Mouse (Mus musculus) heart, adult 2 months (tissue): ENCODE data around the gene Scn4b. TPM values are rescaled to one million over a fixed set of nuclear protein-coding genes. Genes with fewer than 3 reads are reported as not detected.

Experiments used
- DNase-seq, 2 experiments: peaks; one replicate each; pipeline ENCODE4 v3.0.0; 2021
- H3K27ac ChIP-seq: fragments of 200-600 bp; 2 replicates; pipeline ENCODE4 v1.8.1; 2022
- H3K27me3 ChIP-seq: fragments of 200-500 bp; 2 replicates; pipeline ENCODE4 v1.6.1; 2012; ENCODE audit warnings: mild to moderate bottlenecking, low read length, inconsistent platforms, mixed read lengths; ENCODE audit not compliant: control insufficient read depth, insufficient read depth
- H3K36me3 ChIP-seq: fragments of 200-500 bp; 2 replicates; pipeline ENCODE4 v1.6.1; 2012; ENCODE audit warnings: low read length, inconsistent platforms; ENCODE audit not compliant: control insufficient read depth, insufficient read depth
- H3K4me1 ChIP-seq: fragments of 200-500 bp; 2 replicates; pipeline ENCODE4 v1.6.1; 2011; ENCODE audit warnings: low read length; ENCODE audit not compliant: control insufficient read depth, insufficient read depth
- H3K4me3 ChIP-seq: fragments of 200-600 bp; 2 replicates; pipeline ENCODE4 v1.8.1; 2022
- H3K79me2 ChIP-seq: fragments of 200-500 bp; replicated peaks from 2 replicates; pipeline ENCODE4 v1.6.1; 2012; ENCODE audit warnings: mild to moderate bottlenecking, inconsistent platforms, low read length, moderate library complexity, mixed read lengths; ENCODE audit not compliant: control insufficient read depth, insufficient read depth
- H3K9ac ChIP-seq: fragments of 200-500 bp; 2 replicates; pipeline ENCODE4 v1.6.1; 2012; ENCODE audit warnings: low read depth, mild to moderate bottlenecking, control low read depth, inconsistent platforms, low read length, mixed read lengths
- CTCF ChIP-seq: fragments of 200-600 bp; IDR thresholded peaks from 2 replicates; pipeline ENCODE4 v1.8.1; 2022; ENCODE audit warnings: antibody characterized with exemption, mild to moderate bottlenecking, moderate library complexity
- EP300 ChIP-seq: fragments of 200-500 bp; IDR thresholded peaks from 2 replicates; pipeline ENCODE4 v1.6.1; 2011; ENCODE audit warnings: low read depth, low read length, control low read depth; ENCODE audit not compliant: insufficient read depth
- POLR2A ChIP-seq: fragments of 200-500 bp; IDR thresholded peaks from 2 replicates; pipeline ENCODE4 v1.6.1; 2011; ENCODE audit warnings: mild to moderate bottlenecking, low read depth, low read length, control low read depth; ENCODE audit not compliant: insufficient read depth
- WGBS: fragments of 180-500 bp; shearing (Covaris S2); methylation state at CpG from one replicate; pipeline ENCODE4 v1.1.7; 2018; 5-methylcytosine and 5-hydroxymethylcytosine counted together
- intact Hi-C: fragments of 180-260 bp; cut with DNase I; formaldehyde crosslinking; loops from one replicate; pipeline ENCODE4 v1.15.1; 2025
- polyA plus RNA-seq: library from polyadenylated mRNA; depleted of rRNA; stranded (reverse); fragments of >200 nt; gene quantifications from 2 replicates; pipeline ENCODE4 v1.2.3, GENCODE M21; 2012
- total RNA-seq, 2 experiments: library from RNA; stranded (reverse); gene quantifications; 2 replicates each; pipeline ENCODE4 v1.2.3; 2021

Scn4b gene
- total and polyA plus RNA-seq, 3 experiments, result 5.1 to 16.9 (median 14.2) TPM

GRCm38 (mm10) chr9:45117741-45118431, 20.3 kb upstream of the Scn4b start, which contains the start of gene Scn2b:
TSS of gene Scn2b (plus strand) at chr9:45117782.
- H3K27ac ChIP-seq, result no peak within 1 kb of the TSS; the same call in 1 of the 2 replicates
- 6% methylated on average over 13 of the region's 13 CpGs for WGBS
- no peaks in the 10 kb centered on the region for H3K79me2 ChIP-seq
- H3K4me3 ChIP-seq, result no peak within 1 kb of the TSS; the same call in 1 of the 2 replicates
- TF ChIP-seq POLR2A, result no peak
- no peak for TF ChIP-seq CTCF
- no peak for TF ChIP-seq EP300
- H3K27me3 ChIP-seq, result no peaks in the 10 kb centered on the region; the same call in 1 of the 2 replicates
- intact Hi-C loops, result no loop called here
- no peak for DNase-seq
- H3K36me3 ChIP-seq, result no peaks in the 10 kb centered on the region
- no peak within 1 kb of the TSS for H3K9ac ChIP-seq
- H3K4me1 ChIP-seq, result peaks cover 1% of the 10 kb centered on the region; the same call in 1 of the 2 replicates

DNA sequence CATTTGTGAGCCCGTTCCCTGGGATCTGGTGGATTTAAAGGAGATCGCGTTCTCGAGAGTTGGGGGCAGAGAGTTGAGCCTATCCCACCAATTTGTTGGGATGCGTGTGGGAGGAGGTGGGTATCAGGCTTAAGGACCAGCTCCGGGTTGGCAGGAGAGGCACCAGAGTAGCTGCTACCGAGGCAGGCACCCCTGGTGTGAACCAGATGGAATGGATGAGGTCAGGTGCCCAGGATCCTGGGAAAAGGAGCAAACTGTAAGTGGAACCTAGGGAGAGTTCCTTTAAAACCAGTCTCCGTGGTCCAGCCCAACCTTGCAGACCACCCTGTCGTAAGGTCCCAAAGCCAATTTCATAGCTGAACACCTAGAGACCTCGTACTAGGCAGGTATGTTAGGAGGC, 19.6 kb upstream of the Scn4b start:
- no peak overlapping the region for H3K4me3 ChIP-seq
- DNase-seq, result no peak
- H3K27ac ChIP-seq, result no peak overlapping the region
- H3K36me3 ChIP-seq, result no peaks in the 10 kb centered on the region
- no peaks in the 10 kb centered on the region for H3K79me2 ChIP-seq
- whole genome bisulfite sequencing, result 33% methylated on average over 10 of the region's 10 CpGs
- no peak overlapping the region for H3K9ac ChIP-seq
- intact Hi-C loops, result no loop called here
- peaks cover 1% of the 10 kb centered on the region; the same call in 1 of the 2 replicates for H3K4me1 ChIP-seq
- no peak for TF ChIP-seq EP300
- TF ChIP-seq CTCF, result no peak
- TF ChIP-seq POLR2A, result no peak
- no peaks in the 10 kb centered on the region; the same call in 1 of the 2 replicates for H3K27me3 ChIP-seq

DNA sequence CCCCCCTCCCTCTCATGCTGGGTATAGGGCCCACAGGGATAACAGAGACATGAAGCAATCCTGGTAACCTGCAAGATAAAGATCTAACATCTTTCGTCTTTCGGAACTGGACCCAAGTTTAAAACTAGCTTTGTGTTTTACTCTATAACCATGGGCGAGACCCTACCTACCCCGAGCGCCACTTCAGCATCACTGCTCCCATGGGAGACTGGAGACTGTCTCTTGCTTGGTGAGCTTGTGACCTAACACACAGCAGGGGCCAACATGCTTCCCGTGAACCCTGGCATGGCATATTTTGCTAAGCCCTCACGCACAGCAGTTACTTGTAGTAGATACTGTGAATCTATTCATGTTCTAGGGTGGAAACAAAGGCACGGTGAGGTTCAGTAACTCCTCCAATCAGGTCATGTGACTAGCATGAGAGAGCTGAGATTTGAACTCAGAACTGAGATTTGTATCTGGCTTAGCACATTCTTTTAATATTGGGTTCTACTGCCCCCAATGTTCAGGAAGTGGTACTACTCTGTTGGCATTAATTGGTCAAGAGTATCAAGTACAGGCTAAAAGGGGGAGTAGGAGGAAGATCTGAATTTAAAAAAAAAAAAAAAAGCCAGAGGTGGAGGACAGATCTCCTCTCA, 18.8 kb upstream of the Scn4b start:
- Histone ChIP-seq H3K79me2 (no peaks in the 10 kb centered on the region), H3K27ac (no peak overlapping the region), H3K9ac (no peak overlapping the region), H3K36me3 (no peaks in the 10 kb centered on the region), H3K4me3 (no peak overlapping the region), H3K27me3 (no peaks in the 10 kb centered on the region; the same call in 1 of the 2 replicates), H3K4me1 (peaks cover 1% of the 10 kb centered on the region; the same call in 1 of the 2 replicates)
- WGBS, result 91% methylated on average over 8 of the region's 8 CpGs
- TF ChIP-seq CTCF (peak; percentile 34), POLR2A (no peak)
- intact Hi-C loops, result no loop called here
- DNase-seq, result no peak

- Histone ChIP-seq H3K4me1 (peaks cover 1% of the 10 kb centered on the region; the same call in 1 of the 2 replicates), H3K4me3 (no peak overlapping the region), H3K36me3 (no peaks in the 10 kb centered on the region), H3K9ac (no peak overlapping the region), H3K27me3 (no peaks in the 10 kb centered on the region; the same call in 1 of the 2 replicates), H3K79me2 (no peaks in the 10 kb centered on the region), H3K27ac (no peak overlapping the region)
- WGBS, result 88% methylated on average over 14 of the region's 14 CpGs
- no peak for DNase-seq
- intact Hi-C loops, result no loop called here
- no peak for TF ChIP-seq CTCF
Observed at GRCm38 (mm10) chr9:45119954-45120530, 18.2 kb upstream of the Scn4b start.

- Histone ChIP-seq H3K79me2 (no peaks in the 10 kb centered on the region), H3K27ac (no peak overlapping the region), H3K36me3 (no peaks in the 10 kb centered on the region), H3K4me3 (no peak overlapping the region), H3K27me3 (no peaks in the 10 kb centered on the region; the same call in 1 of the 2 replicates), H3K4me1 (peaks cover 1% of the 10 kb centered on the region; the same call in 1 of the 2 replicates), H3K9ac (no peak overlapping the region)
- no peak for DNase-seq
- WGBS, result 85% methylated on average over 6 of the region's 6 CpGs
- intact Hi-C loops, result no loop called here
- no peak for TF ChIP-seq CTCF
- TF ChIP-seq EP300, result no peak
- TF ChIP-seq POLR2A, result no peak
Observed at GRCm38 (mm10) chr9:45120567-45120966, 17.6 kb upstream of the Scn4b start.

DNA sequence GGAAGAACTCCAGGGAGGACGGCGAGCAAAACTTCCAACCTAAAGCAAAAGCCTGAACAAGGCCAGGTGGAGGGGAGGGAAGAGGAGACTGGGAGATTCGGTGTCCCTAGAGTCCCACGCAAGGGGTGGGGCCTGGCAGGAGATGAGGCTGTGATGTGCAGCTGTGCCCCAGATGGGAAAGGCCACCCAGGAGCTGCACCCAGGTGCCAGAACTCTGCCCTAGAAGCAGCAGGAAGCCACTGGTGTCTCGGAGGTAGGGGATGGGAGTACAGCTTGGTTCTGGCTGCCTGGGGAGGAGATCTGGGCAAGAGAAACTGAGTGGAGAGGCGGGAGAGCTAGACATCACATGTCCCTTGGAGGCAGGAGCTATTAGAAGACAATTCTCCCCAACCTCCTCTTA, 17.2 kb upstream of the Scn4b start:
- intact Hi-C loops, result loop anchor here (1.0 kb wide), 1 partner anchor 25 kb away; no protein-coding TSS in a partner anchor
- WGBS, result 57% methylated on average over 6 of the region's 6 CpGs
- TF ChIP-seq EP300 (no peak), POLR2A (no peak), CTCF (no peak)

More for the DNA sequence above, 17.2 kb upstream of the Scn4b start:
- H3K9ac ChIP-seq, result no peak overlapping the region
- H3K36me3 ChIP-seq, result no peaks in the 10 kb centered on the region
- H3K27ac ChIP-seq, result no peak overlapping the region
- peaks cover 1% of the 10 kb centered on the region; the same call in 1 of the 2 replicates for H3K4me1 ChIP-seq
- H3K79me2 ChIP-seq, result no peaks in the 10 kb centered on the region
- H3K4me3 ChIP-seq, result no peak overlapping the region
- DNase-seq, result no peak
- no peaks in the 10 kb centered on the region; the same call in 1 of the 2 replicates for H3K27me3 ChIP-seq
